Mouse (Mus musculus) G1E (cell line): ENCODE results near the gene Fank1. TPM values are rescaled to one million over a fixed set of nuclear protein-coding genes. Genes with fewer than 3 reads are reported as not detected.

Experiments
- ATAC-seq: 2 replicates; pipeline ENCODE4 v1.8.0; 2016; ENCODE audit warnings: mild to moderate bottlenecking; ENCODE audit not compliant: insufficient number of reproducible peaks, poor library complexity, low FRiP score, severe bottlenecking; ENCODE audit errors: extremely low read depth
- DNase-seq: peaks from one replicate; pipeline ENCODE4 v3.0.0; 2012; ENCODE audit warnings: low spot score
- H3K27me3 ChIP-seq: 2 replicates; pipeline ENCODE4 v1.6.1; 2012; ENCODE audit warnings: mild to moderate bottlenecking, low read length, inconsistent platforms; ENCODE audit not compliant: insufficient read depth
- H3K36me3 ChIP-seq: replicated peaks from 2 replicates; pipeline ENCODE3; 2012; ENCODE audit warnings: mild to moderate bottlenecking, inconsistent platforms
- H3K4me1 ChIP-seq: 2 replicates; pipeline ENCODE4 v1.6.1; 2012; ENCODE audit warnings: low read depth, low read length, inconsistent platforms, mixed read lengths; ENCODE audit not compliant: insufficient read depth
- H3K4me3 ChIP-seq: 2 replicates; pipeline ENCODE4 v1.5.1; 2012; ENCODE audit warnings: low read depth, mild to moderate bottlenecking, inconsistent platforms, low read length, moderate library complexity, mixed read lengths
- H3K9me3 ChIP-seq: replicated peaks from 2 replicates; pipeline ENCODE4 v1.6.1; 2012; ENCODE audit warnings: inconsistent platforms
- CTCF ChIP-seq: IDR thresholded peaks from 2 replicates; pipeline ENCODE4 v1.5.1; 2012; ENCODE audit warnings: low read depth, low read length, inconsistent platforms, mixed read lengths
- GATA1 ChIP-seq: IDR thresholded peaks from 2 replicates; pipeline ENCODE4 v1.6.1; 2012; ENCODE audit warnings: borderline replicate concordance, low read length, inconsistent platforms, mixed read lengths
- GATA2 ChIP-seq: IDR thresholded peaks from 2 replicates; pipeline ENCODE4 v1.6.1; 2012; ENCODE audit warnings: low read depth, low read length, inconsistent platforms, borderline replicate concordance
- POLR2AphosphoS5 ChIP-seq: IDR thresholded peaks from 2 replicates; pipeline ENCODE4 v1.6.1; 2012; ENCODE audit warnings: low read depth, low read length, inconsistent platforms; ENCODE audit not compliant: insufficient replicate concordance
- TAL1 ChIP-seq: conservative IDR thresholded peaks from 2 replicates; pipeline ENCODE4 v1.6.1; 2012; ENCODE audit warnings: low read depth, low read length, inconsistent platforms, mixed read lengths
- polyA plus RNA-seq: library from polyadenylated mRNA; stranded (reverse); fragments of >175 nt; gene quantifications from 2 replicates; pipeline ENCODE4 v1.2.3, GENCODE M21; 2012
- total RNA-seq, 2 experiments: library from RNA; stranded (forward) in 1 of 2; stranded (reverse) in 1 of 2; fragments of 200-1000 nt in 1 of 2; fragments of >200 nt in 1 of 2; fragmentation: Nextera tagmentation in 1 of 2; gene quantifications; 2 replicates each; pipeline ENCODE4 v1.2.3; 2014 to 2017

The Fank1 gene
- total and polyA plus RNA-seq, 3 experiments, result not detected

GRCm38 (mm10) chr7:133790171-133790570, 13.5 kb downstream of the Fank1 start:
- H3K27me3 ChIP-seq, result no peaks in the 10 kb centered on the region
- no peak for DNase-seq
- H3K4me3 ChIP-seq, result no peak overlapping the region
- TF ChIP-seq GATA1, result no peak
- no peak for TF ChIP-seq CTCF
- TF ChIP-seq POLR2AphosphoS5, result no peak
- no peak for TF ChIP-seq GATA2
- TF ChIP-seq TAL1, result no peak
- no peaks in the 10 kb centered on the region for H3K36me3 ChIP-seq
- no peaks in the 10 kb centered on the region for H3K4me1 ChIP-seq
- no peak for ATAC-seq
- peaks cover 9% of the 10 kb centered on the region for H3K9me3 ChIP-seq

DNA sequence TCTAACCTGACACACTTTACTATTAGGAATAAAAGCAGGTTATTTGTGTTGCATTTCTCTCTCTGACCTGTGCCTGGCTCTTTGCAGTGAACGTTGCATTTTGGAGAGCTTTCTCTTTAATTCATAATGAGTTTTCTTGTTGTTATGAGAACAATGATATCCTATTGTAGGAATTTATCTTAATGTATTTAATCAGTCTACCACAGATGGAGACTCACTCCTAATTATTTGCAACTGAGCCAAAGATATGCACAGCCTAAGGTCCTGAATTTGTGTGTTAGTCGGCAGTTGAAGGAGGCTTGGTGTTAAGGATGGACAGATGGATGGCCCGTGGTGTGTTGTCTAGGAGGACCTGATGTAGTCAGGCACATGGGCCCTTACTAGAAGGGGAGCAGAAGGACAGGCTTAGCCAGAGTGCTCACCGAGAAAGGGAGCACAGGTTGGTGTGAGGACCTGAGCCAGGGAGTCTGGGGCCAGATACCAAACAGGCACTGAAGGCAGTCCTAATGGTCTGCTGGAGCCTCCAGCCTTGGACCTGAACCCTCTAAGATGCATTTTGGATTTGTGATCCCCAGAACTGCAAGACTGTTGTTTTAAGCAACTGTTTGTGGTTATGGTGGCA, 14.1 kb downstream of the Fank1 start:
- DNase-seq, result no peak

GRCm38 (mm10) chr7:133792771-133793170, 16.1 kb downstream of the Fank1 start:
- H3K4me1 ChIP-seq, result no peaks in the 10 kb centered on the region
- no peaks in the 10 kb centered on the region for H3K27me3 ChIP-seq
- no peak for ATAC-seq
- DNase-seq, result no peak
- no peak overlapping the region for H3K4me3 ChIP-seq
- TF ChIP-seq TAL1 (no peak), GATA2 (no peak), POLR2AphosphoS5 (no peak), CTCF (no peak), GATA1 (no peak)
- no peaks in the 10 kb centered on the region for H3K9me3 ChIP-seq
- no peaks in the 10 kb centered on the region for H3K36me3 ChIP-seq

More for the DNA sequence above, 14.1 kb downstream of the Fank1 start:
- H3K27me3 ChIP-seq, result no peaks in the 10 kb centered on the region
- H3K4me3 ChIP-seq, result no peak overlapping the region
- no peaks in the 10 kb centered on the region for H3K36me3 ChIP-seq
- H3K4me1 ChIP-seq, result no peaks in the 10 kb centered on the region
- no peak for ATAC-seq
- peaks cover 6% of the 10 kb centered on the region for H3K9me3 ChIP-seq
- TF ChIP-seq GATA1 (no peak), GATA2 (no peak), TAL1 (no peak)

- no peak for TF ChIP-seq GATA1
- no peak for TF ChIP-seq TAL1
- TF ChIP-seq CTCF, result no peak
- TF ChIP-seq GATA2, result no peak
- TF ChIP-seq POLR2AphosphoS5, result no peak
- no peak for DNase-seq
- Histone ChIP-seq H3K9me3 (no peaks in the 10 kb centered on the region), H3K4me3 (no peak overlapping the region), H3K4me1 (no peaks in the 10 kb centered on the region), H3K27me3 (no peaks in the 10 kb centered on the region), H3K36me3 (no peaks in the 10 kb centered on the region)
- no peak for ATAC-seq
These were observed 16.8 kb downstream of the Fank1 start for GRCm38 (mm10) chr7:133793248-133794131.

DNA sequence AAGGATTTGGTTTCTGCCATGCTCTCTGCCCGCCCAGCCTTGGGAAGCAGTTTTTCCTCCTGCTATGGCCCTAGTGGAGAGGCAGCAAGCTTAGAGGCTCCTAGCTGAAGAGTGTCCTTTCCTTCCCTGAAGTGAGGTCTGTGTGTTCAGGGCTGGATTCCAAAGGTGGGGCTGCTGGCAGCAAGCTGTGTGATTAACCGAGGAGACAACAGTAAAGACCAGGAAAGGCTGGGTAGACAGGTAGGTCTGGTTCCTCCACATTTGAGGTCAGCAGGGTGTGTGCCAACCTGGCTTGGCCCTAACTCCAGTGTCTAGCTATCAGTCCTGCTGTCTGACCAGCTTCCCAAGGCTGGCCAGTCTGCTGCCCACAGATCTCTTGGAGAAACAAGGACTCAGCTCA, 18.1 kb downstream of the Fank1 start:
- H3K27me3 ChIP-seq, result no peaks in the 10 kb centered on the region
- H3K4me1 ChIP-seq, result no peaks in the 10 kb centered on the region
- TF ChIP-seq GATA2 (no peak), POLR2AphosphoS5 (no peak), GATA1 (no peak), CTCF (no peak), TAL1 (no peak)
- no peaks in the 10 kb centered on the region for H3K36me3 ChIP-seq
- DNase-seq (no peak), ATAC-seq (no peak)
- H3K9me3 ChIP-seq, result no peaks in the 10 kb centered on the region
- H3K4me3 ChIP-seq, result no peak overlapping the region

- no peak for ATAC-seq
- no peaks in the 10 kb centered on the region for H3K4me1 ChIP-seq
- no peak for DNase-seq
- no peak overlapping the region for H3K4me3 ChIP-seq
- no peaks in the 10 kb centered on the region for H3K36me3 ChIP-seq
- no peaks in the 10 kb centered on the region for H3K9me3 ChIP-seq
- no peaks in the 10 kb centered on the region for H3K27me3 ChIP-seq
- TF ChIP-seq POLR2AphosphoS5, result no peak
- TF ChIP-seq GATA1, result no peak
- no peak for TF ChIP-seq GATA2
- no peak for TF ChIP-seq CTCF
These were observed 23.3 kb downstream of the Fank1 start for GRCm38 (mm10) chr7:133799928-133800327.
